Mouse (Mus musculus) forebrain, embryonic 10.5 days (tissue): ENCODE measurements around the gene Scube1. TPM values are rescaled to one million over a fixed set of nuclear protein-coding genes. Genes with fewer than 3 reads are reported as not detected.
A peak's percentile ranks its signal among the peaks of the same experiment; 100 is the strongest.

ENCODE experiments used
- DNase-seq: peaks from one replicate; pipeline ENCODE4 v3.0.0-alpha.2; 2017; ENCODE audit warnings: low spot score; ENCODE audit errors: extremely low spot score
- H3K27ac ChIP-seq: fragments of 300-500 bp; sonication (generic); 2 replicates; pipeline ENCODE4 v1.5.1; 2016; ENCODE audit warnings: mild to moderate bottlenecking
- H3K27me3 ChIP-seq: fragments of 300-500 bp; sonication (generic); 2 replicates; pipeline ENCODE4 v1.6.1; 2016; ENCODE audit warnings: mild to moderate bottlenecking; ENCODE audit not compliant: poor library complexity, severe bottlenecking
- H3K36me3 ChIP-seq: fragments of 300-500 bp; sonication (generic); replicated peaks from 2 replicates; pipeline ENCODE4 v1.6.1; 2016; ENCODE audit warnings: mild to moderate bottlenecking, moderate library complexity
- H3K4me1 ChIP-seq: fragments of 300-500 bp; sonication (generic); 2 replicates; pipeline ENCODE4 v1.6.1; 2016
- H3K4me3 ChIP-seq: fragments of 300-500 bp; sonication (generic); 2 replicates; pipeline ENCODE4 v1.5.1; 2016; ENCODE audit warnings: mild to moderate bottlenecking, moderate library complexity
- H3K9me3 ChIP-seq: fragments of 300-500 bp; sonication (generic); 2 replicates; pipeline ENCODE4 v1.6.1; 2016; ENCODE audit warnings: mild to moderate bottlenecking, moderate library complexity
- WGBS: fragments of 180-500 bp; shearing (Covaris S2); methylation state at CpG from one replicate; pipeline ENCODE4 v1.1.7; 2016; 5-methylcytosine and 5-hydroxymethylcytosine counted together
- polyA plus RNA-seq: library from polyadenylated mRNA; unstranded; fragments of >200 nt; fragmentation: Nextera tagmentation; extraction: Ambion mirVana; gene quantifications from 2 replicates; pipeline ENCODE4 v1.2.1, GENCODE M21; 2016

The Scube1 gene
- polyA plus RNA-seq, 1 experiment from 2014 or later, result 58.7 TPM

GRCm38 (mm10) chr15:83678089-83678488, 46.7 kb downstream of the Scube1 start:
- Histone ChIP-seq H3K36me3 (peaks cover 41% of the 10 kb centered on the region), H3K9me3 (no peaks in the 10 kb centered on the region), H3K27me3 (peaks cover 81% of the 10 kb centered on the region), H3K27ac (peak overlapping the region; percentile 81), H3K4me3 (peak overlapping the region; percentile 29), H3K4me1 (peaks cover 79% of the 10 kb centered on the region)
- WGBS, result 2% methylated on average over 7 of the region's 7 CpGs
- DNase-seq, result peak; percentile 53

- Histone ChIP-seq H3K36me3 (peaks cover 51% of the 10 kb centered on the region), H3K4me3 (no peak overlapping the region), H3K4me1 (peaks cover 71% of the 10 kb centered on the region), H3K27ac (no peak overlapping the region), H3K27me3 (peaks cover 72% of the 10 kb centered on the region), H3K9me3 (no peaks in the 10 kb centered on the region)
- no peak for DNase-seq
- WGBS, result 91% methylated on average over 6 of the region's 6 CpGs
These were observed 47.7 kb downstream of the Scube1 start for GRCm38 (mm10) chr15:83677098-83677497.

- H3K9me3 ChIP-seq, result no peaks in the 10 kb centered on the region
- WGBS, result 95% methylated on average over 3 of the region's 3 CpGs
- H3K27me3 ChIP-seq, result peaks cover 64% of the 10 kb centered on the region
- H3K4me3 ChIP-seq, result no peak overlapping the region
- no peak for DNase-seq
- H3K27ac ChIP-seq, result no peak overlapping the region
- peaks cover 62% of the 10 kb centered on the region for H3K4me1 ChIP-seq
- H3K36me3 ChIP-seq, result peaks cover 59% of the 10 kb centered on the region
These were observed 48.5 kb downstream of the Scube1 start for GRCm38 (mm10) chr15:83676286-83676685.

- no peak for DNase-seq
- H3K36me3 ChIP-seq, result peaks cover 74% of the 10 kb centered on the region
- peaks cover 38% of the 10 kb centered on the region for H3K27me3 ChIP-seq
- peaks cover 39% of the 10 kb centered on the region for H3K4me1 ChIP-seq
- 66% methylated on average over 3 of the region's 3 CpGs for WGBS
- H3K4me3 ChIP-seq, result no peak overlapping the region
- H3K27ac ChIP-seq, result no peak overlapping the region
- no peaks in the 10 kb centered on the region for H3K9me3 ChIP-seq
These were observed 51.2 kb downstream of the Scube1 start for GRCm38 (mm10) chr15:83673621-83674020.

DNA sequence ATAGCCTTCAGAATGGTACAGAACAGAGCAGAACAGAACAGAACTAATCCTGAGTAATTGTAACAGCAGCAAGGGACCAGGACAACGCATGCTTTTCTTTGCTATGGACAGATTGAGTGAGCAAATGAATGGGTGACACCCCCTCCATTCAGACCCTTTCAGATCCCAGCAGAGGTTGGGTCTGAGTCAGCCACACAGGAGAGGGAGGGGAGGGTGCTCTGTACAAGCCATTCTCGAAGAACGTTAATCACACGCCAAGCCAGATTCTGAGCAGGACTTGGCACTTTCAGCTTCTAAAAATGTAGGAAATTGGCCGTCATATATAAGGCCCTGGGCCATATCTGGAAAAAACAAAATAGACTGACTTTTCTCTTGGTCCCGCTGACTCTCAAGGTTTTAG, 57.3 kb downstream of the Scube1 start:
- no peaks in the 10 kb centered on the region for H3K9me3 ChIP-seq
- peaks cover 35% of the 10 kb centered on the region for H3K27me3 ChIP-seq
- DNase-seq, result no peak
- peaks cover 52% of the 10 kb centered on the region for H3K36me3 ChIP-seq
- peak overlapping the region; percentile 53; the same call in 1 of the 2 replicates for H3K27ac ChIP-seq
- WGBS, result 47% methylated on average over 6 of the region's 6 CpGs
- no peak overlapping the region for H3K4me3 ChIP-seq
- H3K4me1 ChIP-seq, result peaks cover 64% of the 10 kb centered on the region

GRCm38 (mm10) chr15:83666418-83666817, 58.4 kb downstream of the Scube1 start:
- Histone ChIP-seq H3K9me3 (no peaks in the 10 kb centered on the region), H3K27me3 (peaks cover 35% of the 10 kb centered on the region), H3K4me3 (no peak overlapping the region), H3K36me3 (peaks cover 44% of the 10 kb centered on the region), H3K27ac (peak overlapping the region; percentile 53; the same call in 1 of the 2 replicates), H3K4me1 (peaks cover 74% of the 10 kb centered on the region)
- WGBS, result 85% methylated on average over 10 of the region's 10 CpGs
- DNase-seq, result no peak

DNA sequence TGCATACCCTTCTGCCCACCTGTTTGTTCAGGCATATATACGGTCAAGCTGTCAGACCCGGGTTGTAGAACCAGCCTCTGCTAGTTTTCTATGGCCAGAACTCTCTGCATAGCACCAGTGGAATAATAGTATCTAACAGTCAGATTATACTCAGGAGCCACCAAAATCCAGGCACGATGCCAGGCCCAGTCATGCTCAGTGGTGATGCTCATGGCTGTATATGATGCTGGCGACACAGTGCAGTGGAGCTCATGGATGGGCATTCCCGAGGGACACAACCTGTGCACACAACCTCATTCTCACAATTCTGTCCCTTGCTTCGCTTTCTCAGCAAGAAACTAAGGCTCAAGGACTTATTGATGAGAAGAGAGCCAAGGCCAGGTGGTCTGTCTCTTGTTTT, 58.8 kb downstream of the Scube1 start:
- peaks cover 35% of the 10 kb centered on the region for H3K27me3 ChIP-seq
- no peaks in the 10 kb centered on the region for H3K9me3 ChIP-seq
- no peak overlapping the region for H3K4me3 ChIP-seq
- H3K4me1 ChIP-seq, result peaks cover 78% of the 10 kb centered on the region
- peaks cover 43% of the 10 kb centered on the region for H3K36me3 ChIP-seq
- H3K27ac ChIP-seq, result peak overlapping the region; percentile 30; the same call in 1 of the 2 replicates
- DNase-seq, result no peak
- WGBS, result 93% methylated on average over 6 of the region's 6 CpGs

- H3K36me3 ChIP-seq, result peaks cover 36% of the 10 kb centered on the region
- H3K4me1 ChIP-seq, result peaks cover 82% of the 10 kb centered on the region
- peaks cover 35% of the 10 kb centered on the region for H3K27me3 ChIP-seq
- no peak overlapping the region for H3K27ac ChIP-seq
- 65% methylated on average over 5 of the region's 5 CpGs for WGBS
- no peaks in the 10 kb centered on the region for H3K9me3 ChIP-seq
- no peak for DNase-seq
- no peak overlapping the region for H3K4me3 ChIP-seq
These were observed 60.1 kb downstream of the Scube1 start for GRCm38 (mm10) chr15:83664722-83665121.

GRCm38 (mm10) chr15:83663066-83663465, 61.8 kb downstream of the Scube1 start:
- H3K4me3 ChIP-seq, result no peak overlapping the region
- DNase-seq, result no peak
- H3K27ac ChIP-seq, result no peak overlapping the region
- WGBS, result 63% methylated on average over 4 of the region's 4 CpGs
- H3K27me3 ChIP-seq, result peaks cover 29% of the 10 kb centered on the region
- H3K9me3 ChIP-seq, result no peaks in the 10 kb centered on the region
- H3K36me3 ChIP-seq, result peaks cover 49% of the 10 kb centered on the region
- peaks cover 76% of the 10 kb centered on the region for H3K4me1 ChIP-seq

GRCm38 (mm10) chr15:83662106-83662505, 62.7 kb downstream of the Scube1 start:
- peaks cover 59% of the 10 kb centered on the region for H3K36me3 ChIP-seq
- peak overlapping the region; percentile 62 for H3K27ac ChIP-seq
- H3K4me1 ChIP-seq, result peaks cover 67% of the 10 kb centered on the region
- 39% methylated on average over 7 of the region's 7 CpGs for WGBS
- no peaks in the 10 kb centered on the region for H3K9me3 ChIP-seq
- DNase-seq, result peak; percentile 40
- H3K27me3 ChIP-seq, result peaks cover 29% of the 10 kb centered on the region
- no peak overlapping the region for H3K4me3 ChIP-seq

DNA sequence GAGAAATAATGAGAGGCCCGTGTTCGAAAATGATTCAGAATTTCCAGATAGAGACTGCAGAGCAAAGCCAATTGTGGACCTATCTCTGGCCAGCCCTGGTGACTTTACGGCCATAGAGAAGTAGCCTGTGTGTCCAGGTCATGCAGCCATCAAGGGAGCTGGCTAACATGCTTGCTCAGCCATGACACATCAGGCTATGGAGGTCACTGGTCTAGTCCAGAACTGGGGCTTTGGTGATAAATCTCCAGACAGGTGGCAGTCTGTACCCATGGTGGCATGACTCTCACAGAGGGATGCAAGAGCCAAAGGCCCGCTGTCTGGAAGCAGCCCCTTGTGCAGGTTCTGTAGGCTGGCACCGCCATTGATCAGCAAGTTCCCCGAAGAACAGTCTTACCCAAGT, 82.3 kb downstream of the Scube1 start:
- H3K27ac ChIP-seq, result no peak overlapping the region
- H3K9me3 ChIP-seq, result no peaks in the 10 kb centered on the region
- no peak overlapping the region for H3K4me3 ChIP-seq
- peaks cover 70% of the 10 kb centered on the region for H3K36me3 ChIP-seq
- DNase-seq, result no peak
- WGBS, result 97% methylated on average over 6 of the region's 6 CpGs
- H3K4me1 ChIP-seq, result peaks cover 27% of the 10 kb centered on the region
- no peaks in the 10 kb centered on the region for H3K27me3 ChIP-seq

DNA sequence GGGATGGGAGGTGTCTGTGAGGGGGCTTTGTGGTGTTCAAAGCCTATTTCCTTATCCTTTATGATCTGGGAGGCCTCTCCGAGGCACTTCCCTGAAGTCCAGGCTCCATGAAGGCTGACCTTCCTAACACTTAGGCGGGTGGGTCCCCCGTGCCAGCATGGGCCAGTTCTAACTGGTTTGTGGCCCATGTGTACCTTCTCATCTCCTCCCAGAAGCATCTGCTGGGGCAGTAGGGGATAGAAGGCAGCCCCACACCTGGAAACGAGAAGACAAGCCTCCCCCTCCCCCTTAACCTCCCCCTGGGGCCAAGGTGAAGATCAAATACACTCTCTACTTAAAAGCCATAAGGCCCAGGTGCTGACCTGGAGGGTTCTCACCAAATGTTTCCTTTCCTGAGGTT, 84.6 kb downstream of the Scube1 start:
- Histone ChIP-seq H3K36me3 (peaks cover 69% of the 10 kb centered on the region), H3K4me3 (no peak overlapping the region), H3K27me3 (no peaks in the 10 kb centered on the region), H3K27ac (peak overlapping the region; percentile 49; the same call in 1 of the 2 replicates), H3K4me1 (peaks cover 27% of the 10 kb centered on the region), H3K9me3 (no peaks in the 10 kb centered on the region)
- no peak for DNase-seq
- WGBS, result 66% methylated on average over 4 of the region's 4 CpGs

DNA sequence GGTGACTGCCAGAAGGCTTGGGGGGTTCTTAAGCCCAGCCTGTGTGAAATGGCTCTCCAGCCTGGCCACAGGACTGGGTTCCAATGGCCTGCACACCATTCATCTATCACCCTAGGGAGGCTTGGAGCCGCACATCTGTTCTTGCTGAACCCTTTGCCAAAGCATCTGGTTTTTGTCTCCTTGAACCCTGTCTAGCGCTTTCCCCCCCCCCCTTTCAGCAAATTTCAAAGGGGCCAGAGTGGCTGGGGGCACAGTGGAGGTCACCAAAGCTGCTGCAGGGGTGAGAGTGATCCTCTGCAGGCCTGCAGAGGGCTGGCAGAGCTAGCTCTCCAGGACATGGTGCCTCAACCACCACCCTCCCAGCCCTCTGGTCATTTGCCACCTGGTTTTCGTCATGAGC, 85.7 kb downstream of the Scube1 start:
- Histone ChIP-seq H3K4me1 (peaks cover 27% of the 10 kb centered on the region), H3K4me3 (no peak overlapping the region), H3K36me3 (peaks cover 69% of the 10 kb centered on the region), H3K27ac (peak overlapping the region; percentile 49), H3K9me3 (no peaks in the 10 kb centered on the region), H3K27me3 (no peaks in the 10 kb centered on the region)
- WGBS, result 57% methylated on average over 3 of the region's 3 CpGs
- DNase-seq, result peak; percentile 29
